Mouse (Mus musculus): ENCODE measurements around the gene Itga9.

Gene Itga9

DNA sequence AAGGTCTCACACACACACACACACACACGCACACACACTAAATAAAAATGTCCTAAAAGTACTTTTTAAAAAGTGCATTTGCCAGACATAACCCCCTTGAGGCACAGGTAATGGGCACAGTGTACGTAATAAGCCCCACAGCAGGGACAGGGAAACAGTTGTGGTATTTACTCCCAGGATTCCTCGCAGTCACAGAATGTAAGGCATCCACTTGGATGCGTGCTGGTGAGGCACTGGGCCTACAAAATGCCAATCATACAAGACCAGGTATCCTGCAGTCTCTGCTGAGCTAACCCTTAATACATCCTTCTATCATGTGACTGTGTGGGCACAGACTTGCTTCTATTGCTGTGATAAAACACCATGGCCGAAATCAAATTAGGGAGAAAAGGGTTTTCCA is 342.0 kb downstream of the Itga9 start:
- CTCF ChIA-PET: no interaction called here

DNA sequence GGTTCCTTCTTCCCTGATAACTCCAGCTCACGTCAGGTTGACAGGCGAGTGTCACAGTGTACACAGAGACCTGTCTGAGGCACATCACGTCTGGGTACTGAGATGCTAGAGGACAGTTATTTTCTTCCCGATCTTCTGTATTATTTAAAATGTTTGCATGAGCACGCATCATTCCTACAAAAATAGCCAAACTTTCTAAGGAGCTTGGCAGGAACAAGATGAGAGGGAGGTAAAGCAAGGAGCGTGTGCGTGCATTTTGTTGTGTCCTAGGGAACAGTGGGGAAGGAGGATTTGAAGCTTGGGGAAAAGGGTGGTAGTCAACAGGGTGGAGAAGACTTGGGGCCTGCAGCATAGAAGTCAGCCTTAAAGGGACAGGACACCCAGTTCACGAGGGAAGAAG is 342.6 kb downstream of the Itga9 start:
- CTCF ChIA-PET: no interaction called here

DNA sequence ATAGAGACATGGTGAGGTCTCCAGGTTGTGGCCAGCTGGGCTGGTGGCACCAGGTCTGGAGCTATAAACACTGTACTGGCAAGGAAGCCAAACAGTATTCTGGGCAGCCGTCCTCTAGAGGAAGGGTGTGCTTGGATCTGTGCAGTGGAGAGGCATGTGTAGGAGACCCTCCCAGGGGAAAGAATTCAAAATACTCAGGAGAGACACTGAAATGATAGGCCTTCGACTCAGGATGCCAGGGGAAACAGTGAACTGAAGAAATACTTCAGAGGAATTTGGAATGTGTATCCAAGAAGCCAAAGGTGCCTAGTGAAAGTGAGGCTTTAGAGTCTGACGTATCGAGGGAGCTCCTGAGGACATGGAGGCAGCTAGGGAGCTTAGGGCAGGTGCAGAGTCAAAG is 343.2 kb downstream of the Itga9 start:
- CTCF ChIA-PET: no interaction called here

DNA sequence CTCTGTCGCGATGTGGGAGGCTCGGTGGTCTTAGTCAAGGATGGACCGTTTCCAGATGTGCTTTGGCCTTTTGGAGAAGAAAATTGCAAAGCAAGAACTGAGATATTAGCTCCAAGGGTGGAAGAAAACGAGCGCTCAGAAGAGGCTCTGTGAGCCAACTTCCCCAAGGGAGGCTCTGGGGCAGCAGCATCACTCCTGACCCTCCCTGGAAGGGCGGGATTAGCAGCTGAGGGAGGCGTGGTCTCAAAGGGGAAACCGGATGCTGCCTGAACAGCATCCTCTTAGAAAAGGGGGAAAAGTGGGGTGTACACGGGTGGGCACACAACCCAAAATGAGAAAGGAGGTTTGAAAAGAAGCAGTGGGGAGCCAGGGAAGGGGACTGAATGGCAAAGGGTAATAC is 343.6 kb downstream of the Itga9 start:
- CTCF ChIA-PET: no interaction called here

All from spleen, embryonic (tissue).